Mouse (Mus musculus) erythroblast, embryonic 14.5 days (primary cell): Measurements from ENCODE around the gene Dusp13. TPM values are rescaled to one million over a fixed set of nuclear protein-coding genes. Genes with fewer than 3 reads are reported as not detected.

Source experiments
- H3K27me3 ChIP-seq: 2 replicates; pipeline ENCODE4 v1.6.1; 2012; ENCODE audit warnings: inconsistent platforms; ENCODE audit not compliant: control insufficient read depth
- H3K36me3 ChIP-seq: 2 replicates; pipeline ENCODE4 v1.6.1; 2012; ENCODE audit warnings: mild to moderate bottlenecking, inconsistent platforms; ENCODE audit not compliant: control insufficient read depth
- H3K4me1 ChIP-seq: 2 replicates; pipeline ENCODE4 v1.6.1; 2012; ENCODE audit warnings: inconsistent platforms; ENCODE audit not compliant: control insufficient read depth
- H3K4me3 ChIP-seq: replicated peaks from 2 replicates; pipeline ENCODE3; 2012; ENCODE audit warnings: moderate library complexity, mild to moderate bottlenecking, inconsistent platforms
- H3K9me3 ChIP-seq: 2 replicates; pipeline ENCODE4 v1.6.1; 2012; ENCODE audit warnings: low read length, inconsistent platforms, mixed read lengths; ENCODE audit not compliant: control insufficient read depth
- GATA1 ChIP-seq: IDR thresholded peaks from 2 replicates; pipeline ENCODE4 v1.6.1; 2012; ENCODE audit warnings: low read length, inconsistent platforms, mixed read lengths
- TAL1 ChIP-seq: IDR thresholded peaks from 3 replicates; pipeline ENCODE4 v1.6.1; 2012; ENCODE audit warnings: low read length, inconsistent platforms, mixed read lengths
- polyA plus RNA-seq: library from polyadenylated mRNA; stranded (reverse); fragments of >175 nt; gene quantifications from 2 replicates; pipeline ENCODE4 v1.2.3, GENCODE M21; 2012

Dusp13 gene
- polyA plus RNA-seq, 1 experiment = not detected

DNA sequence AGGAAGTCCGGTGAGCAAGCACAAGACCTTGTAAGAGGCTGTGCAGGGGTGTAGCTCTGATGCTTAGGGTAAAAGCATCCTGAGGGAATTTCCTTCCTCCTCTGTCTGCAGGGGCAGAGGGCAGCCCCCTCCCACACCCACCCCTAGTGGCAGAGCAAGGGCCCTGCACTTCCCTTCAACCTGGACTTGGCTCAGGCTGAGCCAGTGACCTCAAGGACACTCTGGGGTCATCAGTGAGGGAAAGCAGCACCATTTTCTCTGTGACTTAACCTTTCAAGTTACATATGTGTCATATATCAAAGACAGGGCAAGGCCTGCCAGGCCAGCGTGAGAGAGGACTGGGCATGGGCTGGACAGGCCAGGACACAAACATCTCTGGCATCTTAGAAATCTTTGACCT lies 41.4 kb downstream of the Dusp13 start:
- Histone ChIP-seq H3K4me3 (no peak overlapping the region), H3K9me3 (no peaks in the 10 kb centered on the region), H3K4me1 (no peaks in the 10 kb centered on the region), H3K27me3 (peaks cover 5% of the 10 kb centered on the region), H3K36me3 (no peaks in the 10 kb centered on the region)
- TF ChIP-seq TAL1 = no peak
- no peak for TF ChIP-seq GATA1

DNA sequence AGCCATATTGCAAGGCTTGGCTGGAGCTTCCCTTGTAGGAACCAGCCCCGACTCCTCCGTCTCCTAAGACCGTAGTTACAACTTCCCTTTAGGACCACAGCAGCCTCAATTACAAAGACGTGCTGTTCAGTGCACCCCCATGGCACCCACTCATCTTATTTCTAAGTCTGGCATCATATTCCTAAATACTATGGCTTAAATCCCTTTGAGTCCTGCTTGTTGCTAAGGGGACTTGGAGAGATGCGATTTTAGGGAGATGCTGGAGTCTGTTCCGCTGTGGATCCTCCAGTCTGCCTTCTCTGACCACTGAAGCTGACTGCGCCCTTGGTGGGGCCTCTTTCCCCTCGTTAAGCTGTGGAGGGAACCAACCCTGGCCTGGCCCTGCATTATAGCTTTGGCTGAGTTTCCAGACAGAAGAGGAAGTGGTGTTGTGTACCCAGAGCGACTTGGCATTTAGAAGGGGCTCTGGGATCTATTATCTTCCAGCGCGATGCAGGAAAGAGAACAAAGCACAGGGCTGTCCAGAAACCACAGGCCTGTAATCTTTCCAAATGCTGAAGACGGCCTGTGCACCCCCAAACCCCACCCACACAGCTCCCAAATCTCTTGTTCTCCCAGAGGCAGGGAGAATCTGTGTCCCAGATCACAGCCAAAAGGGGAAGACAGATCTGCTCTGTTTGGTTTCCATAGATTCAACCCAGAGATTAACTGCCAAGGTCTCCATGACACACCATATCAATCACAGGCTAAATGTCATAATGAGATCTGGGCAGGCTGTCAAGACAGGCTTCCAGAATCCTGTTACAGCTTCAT lies 44.0 kb downstream of the Dusp13 start:
- Histone ChIP-seq H3K4me1 (no peaks in the 10 kb centered on the region), H3K27me3 (peaks cover 5% of the 10 kb centered on the region), H3K9me3 (no peaks in the 10 kb centered on the region), H3K4me3 (no peak overlapping the region), H3K36me3 (no peaks in the 10 kb centered on the region)
- no peak for TF ChIP-seq TAL1
- TF ChIP-seq GATA1 = no peak

DNA sequence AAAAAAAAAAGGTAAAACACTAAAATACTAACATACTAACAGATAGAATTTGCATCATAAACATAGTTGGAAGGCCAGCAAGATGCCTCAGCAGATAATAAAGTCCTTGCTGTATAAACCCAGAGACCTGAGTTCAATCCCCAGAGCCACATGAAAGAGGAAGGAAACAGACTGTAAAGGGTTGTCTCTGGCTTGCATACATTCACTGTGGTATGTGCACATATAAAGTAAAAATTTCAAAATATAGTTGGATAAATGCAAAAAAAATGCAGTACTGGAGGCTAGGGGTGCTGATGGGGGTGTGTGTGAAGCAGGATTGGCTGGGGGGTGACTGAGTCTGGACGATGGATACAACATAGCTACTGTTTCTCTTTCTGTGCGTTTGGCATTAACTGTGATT lies 45.5 kb downstream of the Dusp13 start:
- Histone ChIP-seq H3K36me3 (no peaks in the 10 kb centered on the region), H3K4me1 (no peaks in the 10 kb centered on the region), H3K27me3 (peaks cover 5% of the 10 kb centered on the region), H3K4me3 (no peak overlapping the region), H3K9me3 (no peaks in the 10 kb centered on the region)
- no peak for TF ChIP-seq TAL1
- no peak for TF ChIP-seq GATA1

DNA sequence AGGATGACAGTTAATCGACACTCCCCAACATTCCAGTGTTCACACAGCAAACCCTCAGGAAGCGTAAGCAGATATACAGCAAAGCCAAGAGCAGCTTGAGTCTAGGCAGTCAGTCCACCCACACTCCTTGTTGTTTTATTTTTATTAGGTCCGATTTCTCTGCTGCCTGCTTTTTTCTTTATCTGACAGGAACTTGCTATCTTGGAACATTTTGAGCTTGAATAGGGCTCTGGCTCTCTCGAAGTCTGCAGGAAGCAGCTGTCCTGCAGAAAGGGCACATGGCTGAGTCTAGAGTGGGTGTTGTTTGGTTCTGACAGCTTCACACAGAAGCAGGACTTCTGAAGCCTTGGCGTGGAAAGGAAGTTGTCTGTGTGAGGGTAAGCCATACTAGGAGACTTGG lies 47.7 kb downstream of the Dusp13 start:
- Histone ChIP-seq H3K27me3 (peaks cover 5% of the 10 kb centered on the region), H3K4me1 (no peaks in the 10 kb centered on the region), H3K9me3 (no peaks in the 10 kb centered on the region), H3K4me3 (no peak overlapping the region), H3K36me3 (no peaks in the 10 kb centered on the region)
- TF ChIP-seq TAL1 (no peak), GATA1 (no peak)

DNA sequence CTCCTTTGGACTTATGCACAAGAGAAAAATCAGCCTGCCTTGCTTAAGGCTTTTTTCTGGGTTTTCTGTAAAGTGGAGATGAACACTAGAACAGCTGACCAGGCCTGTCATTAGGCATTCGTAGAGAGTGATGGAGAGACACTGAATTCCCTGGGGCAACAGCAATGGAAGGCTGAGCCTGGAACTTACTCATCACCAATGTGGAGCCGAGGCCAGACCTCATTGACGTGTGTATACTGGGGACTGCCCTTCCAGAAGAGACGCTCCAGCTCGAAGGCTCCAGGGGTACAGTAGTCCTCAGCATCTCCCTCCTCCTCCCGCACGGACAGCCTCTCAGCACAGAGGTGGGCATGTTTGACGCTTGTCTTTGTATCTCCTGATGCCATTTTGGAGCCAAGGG lies 48.3 kb downstream of the Dusp13 start:
- peaks cover 5% of the 10 kb centered on the region for H3K27me3 ChIP-seq
- peaks cover under 1% of the 10 kb centered on the region for H3K4me1 ChIP-seq
- H3K9me3 ChIP-seq = no peaks in the 10 kb centered on the region
- no peak for TF ChIP-seq GATA1
- TF ChIP-seq TAL1 = no peak
- no peak overlapping the region for H3K4me3 ChIP-seq
- no peaks in the 10 kb centered on the region for H3K36me3 ChIP-seq

DNA sequence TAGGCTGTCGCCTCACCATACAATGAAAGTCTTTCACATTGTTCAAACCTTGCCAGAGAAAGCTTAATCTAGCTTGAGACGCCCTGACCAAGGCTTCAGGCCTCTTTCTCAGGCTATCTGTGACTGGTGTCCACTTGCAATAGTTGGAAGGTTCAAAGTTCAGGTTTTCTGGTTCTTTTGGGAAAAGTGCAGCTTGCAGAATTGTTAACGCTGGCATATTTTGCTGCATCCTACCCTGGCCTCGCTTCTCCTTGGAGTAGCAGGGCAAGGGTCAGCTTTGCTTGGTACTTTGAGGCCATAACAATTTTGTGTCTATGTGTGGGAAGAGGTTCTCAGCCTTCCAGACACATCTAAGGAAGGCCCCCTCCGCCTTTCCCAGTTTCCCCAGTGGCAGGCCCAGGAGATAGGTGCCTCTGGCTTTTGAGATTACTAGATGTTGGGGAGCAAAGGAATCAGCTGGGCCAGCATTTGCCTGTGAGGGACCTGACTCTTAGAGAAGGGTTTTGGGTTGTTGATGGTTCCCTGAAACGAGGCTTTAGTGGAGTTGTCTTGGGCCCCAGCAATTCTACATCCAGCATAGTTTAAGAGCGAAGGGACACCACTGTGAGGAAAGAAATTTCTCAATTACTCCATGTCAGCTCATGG lies 54.7 kb downstream of the Dusp13 start:
- H3K36me3 ChIP-seq = no peaks in the 10 kb centered on the region
- TF ChIP-seq TAL1 (peak; percentile 37; the same call in 1 of the 3 replicates), GATA1 (no peak)
- H3K9me3 ChIP-seq = peaks cover 6% of the 10 kb centered on the region

DNA sequence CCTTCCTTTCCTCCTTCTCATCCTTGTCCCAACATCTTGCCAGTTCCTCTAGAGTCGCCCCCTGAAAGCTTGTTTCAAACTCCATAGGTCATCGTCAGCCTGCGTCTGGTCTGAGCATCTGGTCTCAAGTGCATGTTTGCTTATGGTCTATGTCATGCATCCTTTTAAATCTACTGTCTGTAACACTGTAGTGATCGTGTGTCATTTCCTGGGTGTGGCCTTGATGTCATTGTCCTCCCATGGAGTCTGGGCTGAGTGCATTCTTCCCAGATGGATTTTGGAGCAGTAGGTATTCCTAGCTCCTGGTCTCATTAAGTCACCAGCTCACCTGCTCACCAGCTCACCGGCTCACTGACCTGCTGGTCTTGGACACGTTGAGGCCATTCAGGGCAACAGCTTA lies 56.0 kb downstream of the Dusp13 start:
- Histone ChIP-seq H3K4me1 (peaks cover 20% of the 10 kb centered on the region), H3K9me3 (peaks cover 6% of the 10 kb centered on the region), H3K36me3 (no peaks in the 10 kb centered on the region), H3K27me3 (no peaks in the 10 kb centered on the region), H3K4me3 (no peak overlapping the region)
- TF ChIP-seq TAL1 (no peak), GATA1 (no peak)

More for the DNA sequence above, 54.7 kb downstream of the Dusp13 start:
- no peaks in the 10 kb centered on the region for H3K27me3 ChIP-seq
- peaks cover 20% of the 10 kb centered on the region for H3K4me1 ChIP-seq
- H3K4me3 ChIP-seq = no peak overlapping the region

DNA sequence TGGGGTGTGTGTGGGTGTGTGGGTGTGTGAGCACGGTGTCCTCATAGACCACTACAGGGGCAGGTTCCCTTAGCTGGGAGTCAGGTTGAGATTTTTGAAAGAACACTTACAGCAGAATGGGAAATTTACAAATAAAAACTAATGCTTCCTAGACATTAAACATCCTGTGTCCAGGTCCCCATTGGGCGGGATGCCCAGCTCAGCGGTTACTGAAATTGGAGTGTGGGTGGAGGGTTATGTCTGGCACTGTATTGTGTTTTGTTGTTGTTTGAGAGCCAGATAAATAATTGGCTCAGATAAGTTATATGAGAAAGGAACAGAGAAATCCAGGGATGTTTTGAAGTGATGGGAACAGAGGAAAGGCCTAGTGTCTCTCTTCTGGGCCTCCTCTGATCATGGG lies 59.9 kb downstream of the Dusp13 start:
- Histone ChIP-seq H3K9me3 (peaks cover 6% of the 10 kb centered on the region), H3K36me3 (no peaks in the 10 kb centered on the region), H3K27me3 (peaks cover 22% of the 10 kb centered on the region), H3K4me1 (peaks cover 9% of the 10 kb centered on the region), H3K4me3 (no peak overlapping the region)
- no peak for TF ChIP-seq TAL1
- no peak for TF ChIP-seq GATA1
